Mouse (Mus musculus): ENCODE measurements around the gene Hist2h2aa1. TPM values are rescaled to one million over a fixed set of nuclear protein-coding genes. Genes with fewer than 3 reads are reported as not detected.
"Not testable (repeated sequence)": the region's sequence is repeated elsewhere in the genome, so short reads cannot be mapped to it uniquely, and the experiment has no call there.

Gene Hist2h2aa1
- total and polyA plus RNA-seq, 3 experiments: 0.79 to 5,191 (median 124) TPM

DNA sequence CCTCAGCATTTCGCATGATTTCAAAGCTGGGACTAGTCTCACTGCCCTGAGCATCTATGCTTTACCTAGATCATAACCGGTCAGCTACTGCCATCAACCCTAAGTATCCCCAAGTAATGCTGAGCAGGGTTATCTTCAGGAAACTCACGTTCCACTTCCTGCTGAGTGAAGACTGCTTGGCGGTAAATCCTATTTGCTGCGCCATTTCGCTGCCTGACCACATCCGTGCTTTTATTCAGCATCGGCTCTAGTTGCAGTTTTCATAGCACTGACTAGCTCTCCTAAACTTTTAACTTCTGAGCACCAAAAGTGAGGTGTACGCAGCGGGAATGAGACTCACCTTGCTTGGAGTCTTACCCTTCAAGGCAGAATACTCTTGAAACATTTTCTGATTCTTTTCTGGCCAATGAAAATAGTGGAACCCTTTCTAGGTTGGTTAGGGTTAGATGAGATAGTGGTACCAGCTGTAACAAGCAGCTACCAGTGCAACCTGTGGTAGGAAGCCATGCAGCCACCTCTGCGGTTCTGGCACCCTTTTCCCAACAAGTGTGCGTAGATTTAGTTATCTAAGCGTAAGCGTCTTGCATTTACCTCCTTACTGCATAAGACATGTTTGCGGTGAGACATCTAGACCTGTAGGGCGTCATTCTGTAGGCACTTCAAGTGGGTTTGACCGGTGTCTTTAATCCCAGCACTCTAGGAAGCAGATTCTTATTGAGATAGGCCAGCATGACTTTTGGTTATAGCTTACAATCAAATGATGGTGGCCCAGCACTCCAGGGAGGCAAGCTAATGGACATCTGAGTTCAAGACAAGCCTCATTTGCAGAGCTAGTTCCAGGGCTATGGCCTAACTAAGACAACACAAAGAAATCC is 28.5 kb downstream of the Hist2h2aa1 start:
- Histone ChIP-seq H3K4me1 (ENCODE audit: insufficient read depth, low read depth, low read length) (peaks cover 37% of the 10 kb centered on the region), H3K4me3 (ENCODE audit: low read depth, low read length) (peak overlapping the region; percentile 67), H3K36me3 (replicated peaks) (no peaks in the 10 kb centered on the region), H3K9me3 (replicated peaks) (no peaks in the 10 kb centered on the region), H3K27me3 (ENCODE audit: insufficient read depth, low read length) (no peaks in the 10 kb centered on the region)
- TF ChIP-seq GATA1 (IDR thresholded peaks at IDR 0.05; ENCODE audit: borderline replicate concordance, low read length): no peak
- TF ChIP-seq POLR2AphosphoS5 (IDR thresholded peaks at IDR 0.05; ENCODE audit: insufficient replicate concordance, low read depth, low read length): peak; percentile 96; the same call in 1 of the 2 replicates
- TF ChIP-seq CTCF (IDR thresholded peaks at IDR 0.05; ENCODE audit: low read depth, low read length): 0 out of 2 replicates have a peak, but pooled peaks have one; percentile 3
- no peak for TF ChIP-seq GATA2 (IDR thresholded peaks at IDR 0.05; ENCODE audit: borderline replicate concordance, low read depth, low read length)
- TF ChIP-seq TAL1 (conservative IDR thresholded peaks at IDR 0.05; ENCODE audit: low read depth, low read length): no peak
- peak; percentile 19 for DNase-seq (ENCODE audit: low spot score)
- peak; percentile 18 for ATAC-seq (ENCODE audit: extremely low read depth, insufficient number of reproducible peaks, low FRiP score, poor library complexity, severe bottlenecking)

DNA sequence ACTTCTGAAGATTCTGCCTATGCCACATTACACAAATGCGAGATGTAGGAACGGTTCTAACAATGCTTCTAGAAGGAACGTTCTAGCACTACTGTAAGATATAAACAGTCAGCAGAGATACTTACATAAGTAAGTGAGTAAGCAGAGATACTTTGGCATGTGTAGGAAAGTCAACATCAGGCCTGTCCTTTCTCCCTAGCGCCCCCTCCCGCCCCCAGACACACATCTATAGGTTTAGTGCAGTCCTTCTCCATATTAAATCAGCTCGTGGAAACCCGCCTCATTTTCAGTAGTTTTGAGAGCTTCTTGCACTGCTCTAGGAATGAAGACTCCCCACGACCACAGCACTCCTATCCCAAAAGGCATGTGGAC is 32.1 kb downstream of the Hist2h2aa1 start:
- Histone ChIP-seq H3K36me3 (replicated peaks) (no peaks in the 10 kb centered on the region), H3K9me3 (replicated peaks) (no peaks in the 10 kb centered on the region), H3K27me3 (ENCODE audit: insufficient read depth, low read length) (peaks cover 6% of the 10 kb centered on the region; the same call in 1 of the 2 replicates), H3K4me1 (ENCODE audit: insufficient read depth, low read depth, low read length) (peaks cover 34% of the 10 kb centered on the region), H3K4me3 (ENCODE audit: low read depth, low read length) (peak overlapping the region; percentile 71)
- TF ChIP-seq CTCF (IDR thresholded peaks at IDR 0.05; ENCODE audit: low read depth, low read length): no peak
- ATAC-seq (ENCODE audit: extremely low read depth, insufficient number of reproducible peaks, low FRiP score, poor library complexity, severe bottlenecking) (no peak), DNase-seq (ENCODE audit: low spot score) (peak; percentile 28)

DNA sequence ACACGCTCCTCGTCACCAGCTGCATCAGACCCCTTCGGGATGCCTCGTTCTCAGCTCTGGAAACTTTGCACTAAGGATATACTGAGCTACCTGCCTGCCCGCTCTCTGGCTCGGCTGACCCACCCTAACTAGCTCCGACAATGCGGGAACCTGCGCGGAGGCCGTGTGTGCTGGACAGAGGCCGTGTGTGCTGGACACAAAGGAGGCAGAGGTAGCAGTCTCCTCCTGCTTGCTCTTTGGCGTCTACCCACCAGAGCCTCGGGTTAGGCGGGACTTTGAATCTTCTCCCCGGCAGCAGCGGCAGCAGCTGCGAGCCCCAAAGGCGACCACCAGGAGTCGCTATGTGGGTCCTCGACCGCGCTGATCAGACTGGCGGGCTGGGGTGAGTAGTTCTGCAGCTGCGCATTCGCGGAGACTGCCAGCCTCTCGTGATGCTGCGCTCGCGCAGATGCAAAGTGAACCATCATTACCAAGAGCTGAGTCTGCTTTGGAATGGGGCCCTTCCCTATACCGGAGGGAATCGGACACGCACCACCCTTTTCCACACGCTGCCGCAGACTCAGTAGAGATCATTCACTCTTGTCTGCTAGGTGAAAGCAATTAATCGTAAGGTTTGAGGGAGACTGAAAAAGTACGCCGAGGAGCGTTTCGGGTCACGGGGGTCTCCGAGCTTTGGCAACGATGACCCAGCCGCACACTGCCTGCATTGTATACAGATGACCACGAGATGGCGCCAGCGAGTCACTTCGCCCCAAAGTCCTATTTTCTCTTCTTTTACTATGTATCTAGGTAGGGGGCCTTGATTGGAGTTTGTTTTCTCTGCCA is 32.7 kb downstream of the Hist2h2aa1 start:
- H3K9me3 ChIP-seq (replicated peaks): no peaks in the 10 kb centered on the region
- DNase-seq (ENCODE audit: low spot score) (peak; percentile 85), ATAC-seq (ENCODE audit: extremely low read depth, insufficient number of reproducible peaks, low FRiP score, poor library complexity, severe bottlenecking) (peak; percentile 66)
- no peak for TF ChIP-seq TAL1 (conservative IDR thresholded peaks at IDR 0.05; ENCODE audit: low read depth, low read length)
- TF ChIP-seq CTCF (IDR thresholded peaks at IDR 0.05; ENCODE audit: low read depth, low read length): peak; percentile 74; the same call in 1 of the 2 replicates
- H3K27me3 ChIP-seq (ENCODE audit: insufficient read depth, low read length): peaks cover 8% of the 10 kb centered on the region; the same call in 1 of the 2 replicates
- H3K4me1 ChIP-seq (ENCODE audit: insufficient read depth, low read depth, low read length): peaks cover 34% of the 10 kb centered on the region
- H3K4me3 ChIP-seq (ENCODE audit: low read depth, low read length): peak overlapping the region; percentile 71
- no peaks in the 10 kb centered on the region for H3K36me3 ChIP-seq (replicated peaks)

DNA sequence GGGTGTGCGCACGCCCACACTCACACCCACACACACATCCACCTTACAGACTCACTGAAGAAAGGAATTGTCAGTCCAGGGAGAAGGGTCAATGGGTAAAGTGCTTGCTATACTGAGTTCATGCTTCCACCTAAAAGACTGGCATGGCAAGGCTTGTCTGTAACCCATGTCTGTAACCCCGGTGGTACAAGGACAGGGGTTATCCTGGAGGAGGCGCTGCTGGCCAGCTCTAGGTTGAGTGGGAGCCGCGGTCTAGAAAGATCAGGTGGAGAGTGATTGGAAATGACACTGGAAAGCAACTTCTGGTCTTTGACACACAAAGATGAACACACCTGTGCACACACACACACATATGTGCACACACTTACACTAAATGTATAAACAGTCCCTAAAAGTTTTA is 35.4 kb downstream of the Hist2h2aa1 start:
- Histone ChIP-seq H3K4me3 (ENCODE audit: low read depth, low read length) (no peak overlapping the region), H3K36me3 (replicated peaks) (no peaks in the 10 kb centered on the region), H3K9me3 (replicated peaks) (no peaks in the 10 kb centered on the region), H3K4me1 (ENCODE audit: insufficient read depth, low read depth, low read length) (peaks cover 22% of the 10 kb centered on the region), H3K27me3 (ENCODE audit: insufficient read depth, low read length) (peaks cover 20% of the 10 kb centered on the region)
- ATAC-seq (ENCODE audit: extremely low read depth, insufficient number of reproducible peaks, low FRiP score, poor library complexity, severe bottlenecking): no peak
- DNase-seq (ENCODE audit: low spot score): no peak
- no peak for TF ChIP-seq GATA1 (IDR thresholded peaks at IDR 0.05; ENCODE audit: borderline replicate concordance, low read length)
- no peak for TF ChIP-seq CTCF (IDR thresholded peaks at IDR 0.05; ENCODE audit: low read depth, low read length)
- no peak for TF ChIP-seq POLR2AphosphoS5 (IDR thresholded peaks at IDR 0.05; ENCODE audit: insufficient replicate concordance, low read depth, low read length)
- TF ChIP-seq TAL1 (conservative IDR thresholded peaks at IDR 0.05; ENCODE audit: low read depth, low read length): no peak
- no peak for TF ChIP-seq GATA2 (IDR thresholded peaks at IDR 0.05; ENCODE audit: borderline replicate concordance, low read depth, low read length)

DNA sequence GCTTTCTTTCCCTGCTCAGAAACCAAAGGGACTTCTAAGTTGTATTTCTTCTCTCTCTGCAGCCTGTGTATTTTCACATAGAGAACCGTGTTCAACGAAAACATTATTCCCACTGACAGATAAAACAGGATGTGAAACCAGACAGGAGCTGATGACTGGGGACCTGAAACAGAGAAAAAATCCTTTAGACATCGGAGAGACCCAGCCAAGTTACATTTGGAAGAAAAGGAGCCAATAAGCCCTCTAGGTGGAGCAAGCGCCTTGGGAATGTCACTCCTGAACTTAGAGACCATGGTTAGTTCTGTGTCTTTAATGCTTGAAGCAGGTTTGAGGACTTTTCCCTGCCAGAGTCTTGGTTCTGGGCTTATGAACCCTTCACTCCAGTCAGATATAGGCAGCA is 39.2 kb downstream of the Hist2h2aa1 start:
- no peak for TF ChIP-seq GATA1 (IDR thresholded peaks at IDR 0.05; ENCODE audit: borderline replicate concordance, low read length)
- TF ChIP-seq TAL1 (conservative IDR thresholded peaks at IDR 0.05; ENCODE audit: low read depth, low read length): no peak
- no peak for TF ChIP-seq GATA2 (IDR thresholded peaks at IDR 0.05; ENCODE audit: borderline replicate concordance, low read depth, low read length)
- no peak for TF ChIP-seq POLR2AphosphoS5 (IDR thresholded peaks at IDR 0.05; ENCODE audit: insufficient replicate concordance, low read depth, low read length)
- TF ChIP-seq CTCF (IDR thresholded peaks at IDR 0.05; ENCODE audit: low read depth, low read length): no peak
- DNase-seq (ENCODE audit: low spot score) (no peak), ATAC-seq (ENCODE audit: extremely low read depth, insufficient number of reproducible peaks, low FRiP score, poor library complexity, severe bottlenecking) (no peak)
- no peak overlapping the region for H3K4me3 ChIP-seq (ENCODE audit: low read depth, low read length)
- no peaks in the 10 kb centered on the region; the same call in 1 of the 2 replicates for H3K4me1 ChIP-seq (ENCODE audit: insufficient read depth, low read depth, low read length)
- peaks cover 4% of the 10 kb centered on the region; the same call in 1 of the 2 replicates for H3K9me3 ChIP-seq (replicated peaks)
- no peaks in the 10 kb centered on the region for H3K36me3 ChIP-seq (replicated peaks)
- H3K27me3 ChIP-seq (ENCODE audit: insufficient read depth, low read length): peaks cover 24% of the 10 kb centered on the region

DNA sequence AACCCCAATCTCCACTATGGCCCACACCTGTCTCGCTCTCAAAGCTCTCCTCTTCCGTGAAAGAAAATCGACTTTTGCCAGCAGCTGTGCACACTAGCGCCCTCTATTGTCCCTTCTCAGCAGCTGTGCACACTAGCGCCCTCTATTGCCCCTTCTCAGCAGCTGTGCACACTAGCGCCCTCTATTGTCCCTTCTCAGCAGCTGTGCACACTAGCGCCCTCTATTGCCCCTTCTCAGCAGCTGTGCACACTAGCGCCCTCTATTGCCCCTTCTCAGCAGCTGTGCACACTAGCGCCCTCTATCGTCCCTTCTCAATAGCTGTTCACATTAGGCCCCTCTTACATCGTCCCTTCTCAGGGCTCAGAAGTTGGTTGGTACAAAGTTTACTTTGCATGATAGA is 42.0 kb downstream of the Hist2h2aa1 start:
- TF ChIP-seq CTCF (IDR thresholded peaks at IDR 0.05; ENCODE audit: low read depth, low read length): peak; percentile 44; the same call in 1 of the 2 replicates
- not testable (repeated sequence) for H3K4me3 ChIP-seq (ENCODE audit: low read depth, low read length); H3K4me1 ChIP-seq (ENCODE audit: insufficient read depth, low read depth, low read length); H3K36me3 ChIP-seq (replicated peaks); ATAC-seq (ENCODE audit: extremely low read depth, insufficient number of reproducible peaks, low FRiP score, poor library complexity, severe bottlenecking); DNase-seq (ENCODE audit: low spot score); H3K9me3 ChIP-seq (replicated peaks)
- H3K27me3 ChIP-seq (ENCODE audit: insufficient read depth, low read length): peaks cover 18% of the 10 kb centered on the region
